Mouse (Mus musculus) CD8-positive naive resting alpha-beta T cell, adult 57 days (primary cell): ENCODE results near the gene Aste1. TPM values are rescaled to one million over a fixed set of nuclear protein-coding genes. Genes with fewer than 3 reads are reported as not detected.

ENCODE experiments used
- total RNA-seq: library from RNA; stranded (reverse); gene quantifications from one replicate; pipeline ENCODE4 v1.2.4, GENCODE M21; 2023

Gene Aste1
- total RNA-seq, result 39.3 TPM

DNA sequence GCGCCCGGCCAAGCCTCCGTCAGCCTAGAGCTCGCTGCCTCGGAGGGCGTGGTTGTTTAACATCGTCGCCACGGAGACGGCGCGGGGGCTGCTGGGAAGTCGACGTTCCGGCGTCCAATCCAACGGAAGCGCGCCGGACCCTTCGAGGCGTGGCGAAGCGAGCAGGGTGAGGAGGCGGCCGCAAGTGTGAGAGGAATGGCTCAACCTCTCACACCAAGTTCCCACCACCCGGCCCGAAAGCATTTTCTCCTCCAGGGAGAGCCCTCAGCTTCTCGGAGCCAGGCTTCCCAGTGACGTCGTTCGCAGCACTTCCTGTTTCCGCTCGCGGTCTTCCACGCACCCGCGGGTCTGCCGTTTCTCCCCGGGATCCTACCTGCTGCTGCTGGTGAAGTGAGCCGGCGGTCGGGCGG is at the start of gene Aste1, which contains the start of gene Nek11:
Gene Aste1 (plus strand): TSS at position 175 of the 410 bp plus-strand sequence.
Gene Nek11 (minus strand): TSS at position 307 of the 410 bp plus-strand sequence.

Other genes with a start within 250 kb of the Aste1 start
- gene Nek11, start 132 bp downstream of the Aste1 start, total RNA-seq, result not detected
- 68.3 TPM for gene Atp2c1, start 131.9 kb downstream of the Aste1 start, total RNA-seq
- gene Pik3r4, start 247.6 kb downstream of the Aste1 start, total RNA-seq, result 63.6 TPM